Comparison of ENCODE assay signal across 14 mouse cellular contexts in the genomic region with DNA sequence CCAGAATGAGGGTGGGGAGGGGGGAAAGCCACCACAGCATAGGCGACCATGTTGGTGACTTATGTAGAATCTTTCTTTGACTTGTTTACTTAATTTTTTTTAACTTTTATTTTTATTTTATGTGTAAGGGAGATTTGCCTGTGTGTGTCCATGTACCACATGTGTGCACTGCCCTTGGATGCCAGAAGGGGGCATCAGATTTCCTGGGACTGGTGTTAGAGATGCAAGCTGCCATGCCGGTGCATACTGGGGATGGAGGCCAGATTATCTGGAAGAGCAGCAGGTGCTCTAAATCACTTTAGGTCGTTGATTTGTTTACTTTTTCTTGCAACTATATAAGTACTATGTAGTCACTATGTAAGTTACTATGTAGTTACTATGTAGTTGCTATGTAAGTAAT.
A peak's percentile ranks its signal among the peaks of the same experiment; 100 is the strongest.
DNase-seq lines count a peak whose midpoint lies in the region; ATAC-seq and TF ChIP-seq lines count a peak whose summit lies in the region.
"Had no signal": no experiment of that assay in that cellular context is flagged by ENCODE, and none has a peak within 500 bp of the region (broad histone marks: within the 10 kb centered on the region; RNA-seq: fewer than 3 reads in every experiment).

No protein-coding gene starts in this region.

- TF ChIP-seq EP300 in liver, postnatal 0 days (IDR thresholded peaks at IDR 0.05; ENCODE audit: low read depth), result no peak
- no peak for TF ChIP-seq EP300 in ES-Bruce4 (IDR thresholded peaks at IDR 0.05; ENCODE audit: insufficient read depth, low read depth, low read length)

- no peaks in the 10 kb centered on the region for H3K36me3 ChIP-seq in hindbrain, postnatal 0 days (ENCODE audit: insufficient read depth, low read length)
- no peaks in the 10 kb centered on the region for H3K36me3 ChIP-seq in hindbrain, embryonic 12.5 days
- no peaks in the 10 kb centered on the region for H3K36me3 ChIP-seq in liver, postnatal 0 days (replicated peaks; ENCODE audit: insufficient read depth, low read length)
- no peaks in the 10 kb centered on the region for H3K36me3 ChIP-seq in liver, embryonic 12.5 days
- H3K36me3 ChIP-seq in ES-Bruce4 (ENCODE audit: control insufficient read depth, insufficient read depth, low read length, poor library complexity, severe bottlenecking), result no peaks in the 10 kb centered on the region
- H3K36me3 ChIP-seq: liver, embryonic 15.5 days; neural tube, embryonic 12.5 days had no signal

- TF ChIP-seq CTCF in hindbrain, postnatal 0 days (IDR thresholded peaks at IDR 0.05; ENCODE audit: low read depth), result peak; percentile 51
- peak; percentile 25; the same call in 1 of the 2 replicates for TF ChIP-seq CTCF in liver, postnatal 0 days (IDR thresholded peaks at IDR 0.05; ENCODE audit: low read depth)
- TF ChIP-seq CTCF in ES-Bruce4 (IDR thresholded peaks at IDR 0.05; ENCODE audit: low read depth, low read length), result peak; percentile 27

- H3K4me2 ChIP-seq in hindbrain, postnatal 0 days (ENCODE audit: low read depth, low read length), result no peak overlapping the region
- H3K4me2 ChIP-seq in hindbrain, embryonic 12.5 days (replicated peaks), result no peak overlapping the region
- no peak overlapping the region for H3K4me2 ChIP-seq in liver, postnatal 0 days (ENCODE audit: low read depth, low read length)
- H3K4me2 ChIP-seq in liver, embryonic 12.5 days, result no peak overlapping the region
- H3K4me2 ChIP-seq: liver, embryonic 15.5 days; neural tube, embryonic 12.5 days had no signal

- WGBS in hindbrain, postnatal 0 days, result 56% methylated on average over 3 of the region's 3 CpGs
- WGBS in hindbrain, embryonic 12.5 days, result 69% methylated on average over 3 of the region's 3 CpGs
- WGBS in liver, postnatal 0 days (ENCODE audit: insufficient replicate concordance), result 53% methylated on average over 3 of the region's 3 CpGs
- 44% methylated on average over 3 of the region's 3 CpGs for WGBS in liver, embryonic 12.5 days (ENCODE audit: insufficient replicate concordance)

- H3K9me3 ChIP-seq in hindbrain, postnatal 0 days (ENCODE audit: low read length), result no peaks in the 10 kb centered on the region
- no peaks in the 10 kb centered on the region for H3K9me3 ChIP-seq in hindbrain, embryonic 12.5 days (replicated peaks)
- H3K9me3 ChIP-seq in liver, postnatal 0 days (ENCODE audit: low read length), result no peaks in the 10 kb centered on the region
- H3K9me3 ChIP-seq in liver, embryonic 12.5 days (replicated peaks), result no peaks in the 10 kb centered on the region
- no peaks in the 10 kb centered on the region for H3K9me3 ChIP-seq in ES-Bruce4 (replicated peaks; ENCODE audit: control insufficient read depth, insufficient read depth, low read length, poor library complexity, severe bottlenecking)
- H3K9me3 ChIP-seq: liver, embryonic 15.5 days; neural tube, embryonic 12.5 days had no signal

- no peaks in the 10 kb centered on the region for H3K4me1 ChIP-seq in hindbrain, postnatal 0 days (ENCODE audit: insufficient read depth, low read length)
- H3K4me1 ChIP-seq in hindbrain, embryonic 12.5 days, result peaks cover 7% of the 10 kb centered on the region
- no peaks in the 10 kb centered on the region for H3K4me1 ChIP-seq in liver, postnatal 0 days (ENCODE audit: insufficient read depth)
- H3K4me1 ChIP-seq in liver, embryonic 12.5 days, result no peaks in the 10 kb centered on the region
- H3K4me1 ChIP-seq in ES-Bruce4 (ENCODE audit: control insufficient read depth, insufficient read depth, low read length), result no peaks in the 10 kb centered on the region
- H3K4me1 ChIP-seq: liver, embryonic 15.5 days had no signal

- DNase-seq in hindbrain, postnatal 0 days (ENCODE audit: low spot score), result peak; percentile 25
- no peak for DNase-seq in liver, postnatal 0 days
- DNase-seq in ZHBTc4 (ENCODE audit: low read depth, low spot score), result peak; percentile 25
- DNase-seq in thymus, postnatal 25 days, result no peak
- DNase-seq: adrenal gland, postnatal 25 days; heart, postnatal 14 days; kidney, postnatal 10 days; right cerebral cortex, postnatal 25 days had no signal

- H3K27me3 ChIP-seq in hindbrain, postnatal 0 days (ENCODE audit: insufficient read depth, low read length), result no peaks in the 10 kb centered on the region
- 0 out of 2 replicates have a peak, but pooled peaks cover 6% of the 10 kb centered on the region for H3K27me3 ChIP-seq in hindbrain, embryonic 12.5 days
- H3K27me3 ChIP-seq in liver, postnatal 0 days (ENCODE audit: insufficient read depth, low read length), result 0 out of 2 replicates have a peak, but pooled peaks cover 4% of the 10 kb centered on the region
- H3K27me3 ChIP-seq in liver, embryonic 12.5 days (replicated peaks), result peaks cover 38% of the 10 kb centered on the region
- no peaks in the 10 kb centered on the region for H3K27me3 ChIP-seq in ES-Bruce4 (ENCODE audit: control insufficient read depth, insufficient read depth, low read length, poor library complexity, severe bottlenecking)
- H3K27me3 ChIP-seq: neural tube, embryonic 12.5 days had no signal

- H3K9ac ChIP-seq in hindbrain, postnatal 0 days (replicated peaks; ENCODE audit: low read length), result no peak overlapping the region
- no peak overlapping the region for H3K9ac ChIP-seq in hindbrain, embryonic 12.5 days
- H3K9ac ChIP-seq in liver, postnatal 0 days (replicated peaks), result no peak overlapping the region
- H3K9ac ChIP-seq in liver, embryonic 12.5 days, result no peak overlapping the region
- no peak overlapping the region for H3K9ac ChIP-seq in ES-Bruce4 (ENCODE audit: low read depth, poor library complexity, severe bottlenecking)
- H3K9ac ChIP-seq: liver, embryonic 15.5 days; neural tube, embryonic 12.5 days had no signal

- ATAC-seq in hindbrain, postnatal 0 days, result no peak
- ATAC-seq in hindbrain, embryonic 12.5 days (ENCODE audit: low FRiP score), result no peak
- no peak for ATAC-seq in liver, postnatal 0 days
- ATAC-seq in liver, embryonic 12.5 days, result no peak
- ATAC-seq: forebrain, embryonic 14.5 days had no signal

- no peak overlapping the region for H3K27ac ChIP-seq in hindbrain, postnatal 0 days
- no peak overlapping the region for H3K27ac ChIP-seq in hindbrain, embryonic 12.5 days
- no peak overlapping the region for H3K27ac ChIP-seq in liver, postnatal 0 days (ENCODE audit: low read depth)
- H3K27ac ChIP-seq in liver, embryonic 12.5 days, result no peak overlapping the region
- no peak overlapping the region for H3K27ac ChIP-seq in ES-Bruce4 (ENCODE audit: insufficient read depth, low read length)
- H3K27ac ChIP-seq: liver, embryonic 15.5 days; neural tube, embryonic 12.5 days had no signal

- no peak for TF ChIP-seq POLR2A in ES-Bruce4 (IDR thresholded peaks at IDR 0.05; ENCODE audit: insufficient read depth, low read length)

- no peak overlapping the region for H3K4me3 ChIP-seq in hindbrain, postnatal 0 days (ENCODE audit: low read length)
- no peak overlapping the region for H3K4me3 ChIP-seq in hindbrain, embryonic 12.5 days
- no peak overlapping the region for H3K4me3 ChIP-seq in liver, postnatal 0 days (ENCODE audit: low read depth, low read length)
- no peak overlapping the region for H3K4me3 ChIP-seq in liver, embryonic 12.5 days
- no peak overlapping the region for H3K4me3 ChIP-seq in ES-Bruce4 (ENCODE audit: low read depth, low read length)
- H3K4me3 ChIP-seq: liver, embryonic 15.5 days; neural tube, embryonic 12.5 days had no signal

Comparison
In these comparisons a context has a peak if more than half of its experiments do, and no peak if none do; other contexts are left out.
1. DNase-seq: peak in hindbrain, postnatal 0 days (single experiment) and ZHBTc4 (single experiment); none in liver, postnatal 0 days (single experiment) and thymus, postnatal 25 days (single experiment).
2. Peak in every context shown above with its lines, with median percentiles within 50 percentile points of each other: CTCF ChIP-seq.